Mouse (Mus musculus) liver, embryonic 14.5 days (tissue): ENCODE data around the gene Hpcal4. TPM values are rescaled to one million over a fixed set of nuclear protein-coding genes. Genes with fewer than 3 reads are reported as not detected.

ENCODE experiments used
- ATAC-seq: fragments of 200-750 bp; cut with Nextera tagmentation; 2 replicates; pipeline ENCODE4 v1.8.0; 2017; ENCODE audit warnings: moderate number of reproducible peaks, mild to moderate bottlenecking, moderate library complexity; ENCODE audit not compliant: insufficient read depth
- DNase-seq, 3 experiments: peaks; one replicate each; pipeline ENCODE4 v3.0.0-alpha.2; 2012 to 2013; ENCODE audit warnings: low read depth in 3 of 3, low spot score in 3 of 3
- H3K27ac ChIP-seq: fragments of 300-500 bp; sonication (generic); 2 replicates; pipeline ENCODE4 v1.5.1; 2014; ENCODE audit warnings: moderate library complexity, mild to moderate bottlenecking, control low read depth, inconsistent platforms
- H3K27me3 ChIP-seq: fragments of 300-500 bp; sonication (generic); 2 replicates; pipeline ENCODE4 v1.6.1; 2014; ENCODE audit warnings: mild to moderate bottlenecking, low read length, moderate library complexity; ENCODE audit not compliant: control insufficient read depth, insufficient read depth
- H3K36me3 ChIP-seq: fragments of 300-500 bp; sonication (generic); replicated peaks from 2 replicates; pipeline ENCODE4 v1.6.1; 2014; ENCODE audit warnings: low read depth; ENCODE audit not compliant: control insufficient read depth, insufficient read depth
- H3K4me1 ChIP-seq, 2 experiments: fragments of 200-500 bp in 1 of 2; fragments of 300-500 bp in 1 of 2; sonication (generic) in 1 of 2; replicated peaks; 2 replicates each; pipeline ENCODE4 v1.6.1; 2012 to 2014; ENCODE audit warnings: antibody characterized with exemption in 1 of 2, inconsistent platforms in 1 of 2, low read length in 1 of 2; ENCODE audit not compliant: control insufficient read depth in 2 of 2, insufficient read depth in 2 of 2
- H3K4me2 ChIP-seq: fragments of 300-500 bp; sonication (generic); 2 replicates; pipeline ENCODE4 v1.6.1; 2014; ENCODE audit warnings: low read depth, mild to moderate bottlenecking, control low read depth, moderate library complexity
- H3K4me3 ChIP-seq, 2 experiments: fragments of 200-500 bp in 1 of 2; fragments of 300-500 bp in 1 of 2; sonication (generic) in 1 of 2; 2 replicates each; pipeline ENCODE4 v1.5.1; 2012 to 2014; ENCODE audit warnings: low read depth in 2 of 2, low read length in 2 of 2, mild to moderate bottlenecking in 2 of 2, control low read depth in 1 of 2, inconsistent platforms in 1 of 2, moderate library complexity in 1 of 2; ENCODE audit not compliant: insufficient read depth in 1 of 2
- H3K9ac ChIP-seq: fragments of 300-500 bp; sonication (generic); replicated peaks from 2 replicates; pipeline ENCODE4 v1.6.1; 2014; ENCODE audit warnings: mild to moderate bottlenecking, control low read depth, moderate library complexity
- H3K9me3 ChIP-seq: fragments of 300-500 bp; sonication (generic); 2 replicates; pipeline ENCODE4 v1.6.1; 2016; ENCODE audit warnings: low read length, mixed read lengths; ENCODE audit not compliant: control insufficient read depth
- CTCF ChIP-seq: IDR thresholded peaks from 2 replicates; pipeline ENCODE4 v1.5.1; 2016; ENCODE audit warnings: antibody characterized with exemption, low read depth, control low read depth
- EP300 ChIP-seq: IDR thresholded peaks from 2 replicates; pipeline ENCODE4 v1.6.1; 2016; ENCODE audit warnings: antibody characterized with exemption, low read depth
- WGBS: fragments of 180-500 bp; shearing (Covaris S2); extraction: QIAGEN DNeasy Blood & Tissue Kit; methylation state at CpG from one replicate; pipeline ENCODE4 v1.1.7; 2014; ENCODE audit not compliant: insufficient replicate concordance; 5-methylcytosine and 5-hydroxymethylcytosine counted together
- polyA plus RNA-seq, 2 experiments: library from polyadenylated mRNA; depleted of rRNA in 1 of 2; stranded (reverse) in 1 of 2; unstranded in 1 of 2; fragments of >200 nt; fragmentation: Nextera tagmentation in 1 of 2; extraction: Ambion mirVana in 1 of 2; gene quantifications; 2 replicates each; pipeline versions ENCODE4 v1.2.1 to v1.2.3; 2012 to 2014

The Hpcal4 gene
- polyA plus RNA-seq, 2 experiments, result not detected

- H3K4me1 ChIP-seq, result no peaks in the 10 kb centered on the region
- no peak overlapping the region for H3K27ac ChIP-seq
- no peak overlapping the region for H3K9ac ChIP-seq
- no peaks in the 10 kb centered on the region for H3K36me3 ChIP-seq
- no peak overlapping the region for H3K4me3 ChIP-seq
- no peaks in the 10 kb centered on the region for H3K9me3 ChIP-seq
- ATAC-seq (no peak), DNase-seq (peak in 1 of 3 experiments; percentile 11)
- peaks cover 24% of the 10 kb centered on the region for H3K27me3 ChIP-seq
- TF ChIP-seq CTCF, result peak; percentile 91
- TF ChIP-seq EP300, result no peak
- 3% methylated on average over 15 of the region's 15 CpGs for WGBS
- H3K4me2 ChIP-seq, result peak overlapping the region; percentile 21; the same call in 1 of the 2 replicates
These were observed 17.8 kb downstream of the Hpcal4 start for GRCm38 (mm10) chr4:123200771-123201185.

- no peaks in the 10 kb centered on the region for H3K9me3 ChIP-seq
- TF ChIP-seq EP300 (no peak), CTCF (no peak)
- peak within 1 kb of the TSS; percentile 21 for H3K4me2 ChIP-seq
- DNase-seq (no peak), ATAC-seq (no peak)
- H3K4me3 ChIP-seq, result 0 out of 4 replicates have a peak within 1 kb of the TSS, but pooled peaks of 1 of the 2 experiments have one; percentile 17
- no peaks in the 10 kb centered on the region for H3K36me3 ChIP-seq
- 3% methylated on average over 58 of the region's 58 CpGs for WGBS
- no peak within 1 kb of the TSS for H3K27ac ChIP-seq
- H3K9ac ChIP-seq, result no peak within 1 kb of the TSS
- no peaks in the 10 kb centered on the region for H3K4me1 ChIP-seq
- peaks cover 24% of the 10 kb centered on the region for H3K27me3 ChIP-seq
These were observed 18.4 kb downstream of the Hpcal4 start, which contains the start of gene Nt5c1a for GRCm38 (mm10) chr4:123201186-123202093. Gene Nt5c1a, plus strand, starts transcription at chr4:123201504.

GRCm38 (mm10) chr4:123202094-123202420 lies 19.0 kb downstream of the Hpcal4 start:
- DNase-seq, result no peak
- H3K9ac ChIP-seq, result no peak overlapping the region
- H3K36me3 ChIP-seq, result no peaks in the 10 kb centered on the region
- WGBS, result 15% methylated on average over 8 of the region's 8 CpGs
- no peaks in the 10 kb centered on the region for H3K9me3 ChIP-seq
- no peaks in the 10 kb centered on the region for H3K4me1 ChIP-seq
- H3K27ac ChIP-seq, result no peak overlapping the region
- no peak for ATAC-seq
- H3K4me2 ChIP-seq, result no peak overlapping the region
- TF ChIP-seq EP300 (no peak), CTCF (no peak)
- H3K27me3 ChIP-seq, result peaks cover 24% of the 10 kb centered on the region
- H3K4me3 ChIP-seq, result no peak overlapping the region

- no peak for TF ChIP-seq CTCF
- Histone ChIP-seq H3K4me2 (no peak overlapping the region), H3K9me3 (no peaks in the 10 kb centered on the region), H3K36me3 (no peaks in the 10 kb centered on the region), H3K4me3 (no peak overlapping the region), H3K27ac (no peak overlapping the region), H3K9ac (no peak overlapping the region), H3K4me1 (no peaks in the 10 kb centered on the region), H3K27me3 (peaks cover 7% of the 10 kb centered on the region)
- DNase-seq (no peak), ATAC-seq (no peak)
- whole genome bisulfite sequencing, result 31% methylated on average over 5 of the region's 5 CpGs
These were observed 24.3 kb downstream of the Hpcal4 start for GRCm38 (mm10) chr4:123207337-123207736.

GRCm38 (mm10) chr4:123210996-123211395 lies 28.0 kb downstream of the Hpcal4 start:
- Histone ChIP-seq H3K9ac (no peak overlapping the region), H3K4me1 (no peaks in the 10 kb centered on the region), H3K4me3 (no peak overlapping the region), H3K36me3 (no peaks in the 10 kb centered on the region), H3K9me3 (no peaks in the 10 kb centered on the region), H3K4me2 (no peak overlapping the region), H3K27ac (no peak overlapping the region), H3K27me3 (no peaks in the 10 kb centered on the region)
- ATAC-seq (no peak), DNase-seq (no peak)
- 49% methylated on average over 8 of the region's 8 CpGs for WGBS
- TF ChIP-seq EP300 (no peak), CTCF (no peak)
